Mouse (Mus musculus): Measurements from ENCODE around the gene Twf2. TPM values are rescaled to one million over a fixed set of nuclear protein-coding genes. Genes with fewer than 3 reads are reported as not detected.

Twf2 gene
- total RNA-seq, 2 experiments from 2014 or later = 160 to 189 TPM

- DNase-seq (ENCODE audit: low spot score) = no peak
- intact Hi-C loops (cut with DNase I) = loop anchor here (10.0 kb wide), 1 partner anchor 259 kb away; the partner anchor contains the start of gene Acy1
Observed at GRCm38 (mm10) chr9:106175552-106176200, 27.2 kb upstream of the Twf2 start.

- intact Hi-C loops (cut with DNase I) = loop anchor here (10.0 kb wide), 1 partner anchor 258 kb away; the partner anchor contains the start of gene Acy1
- no peak for DNase-seq (ENCODE audit: low spot score)
Observed at GRCm38 (mm10) chr9:106176769-106177168, 26.1 kb upstream of the Twf2 start.

- intact Hi-C loops (cut with DNase I) = loop anchor here (10.0 kb wide), 1 partner anchor 257 kb away; the partner anchor contains the start of gene Acy1
- DNase-seq (ENCODE audit: low spot score) = no peak
Observed at GRCm38 (mm10) chr9:106177799-106178198, 25.1 kb upstream of the Twf2 start.

GRCm38 (mm10) chr9:106179454-106179853 is 23.5 kb upstream of the Twf2 start:
- DNase-seq (ENCODE audit: low spot score) = no peak
- intact Hi-C loops (cut with DNase I) = loop anchor here (10.0 kb wide), 1 partner anchor 255 kb away; the partner anchor contains the start of gene Acy1

GRCm38 (mm10) chr9:106179964-106180363 is 22.9 kb upstream of the Twf2 start:
- no peak for DNase-seq (ENCODE audit: low spot score)
- intact Hi-C loops (cut with DNase I) = loop anchor here (10.0 kb wide), 1 partner anchor 255 kb away; the partner anchor contains the start of gene Acy1

GRCm38 (mm10) chr9:106182146-106182545 is 20.8 kb upstream of the Twf2 start:
- no peak for DNase-seq (ENCODE audit: low spot score)
- intact Hi-C loops (cut with DNase I) = no loop called here

GRCm38 (mm10) chr9:106183996-106184395 is 18.9 kb upstream of the Twf2 start:
- intact Hi-C loops (cut with DNase I) = no loop called here
- no peak for DNase-seq (ENCODE audit: low spot score)

- no peak for DNase-seq (ENCODE audit: low spot score)
- intact Hi-C loops (cut with DNase I) = no loop called here
Observed at GRCm38 (mm10) chr9:106191355-106191754, 11.6 kb upstream of the Twf2 start.

- no peak for DNase-seq (ENCODE audit: low spot score)
- intact Hi-C loops (cut with DNase I) = no loop called here
Observed at GRCm38 (mm10) chr9:106192024-106192423, 10.9 kb upstream of the Twf2 start.

- intact Hi-C loops (cut with DNase I) = no loop called here
- DNase-seq (ENCODE audit: low spot score) = no peak
Observed at GRCm38 (mm10) chr9:106192998-106193397, 9.9 kb upstream of the Twf2 start.

GRCm38 (mm10) chr9:106193930-106194807 is 8.7 kb upstream of the Twf2 start:
- no peak for DNase-seq (ENCODE audit: low spot score)
- intact Hi-C loops (cut with DNase I) = no loop called here

GRCm38 (mm10) chr9:106195693-106196092 is 7.2 kb upstream of the Twf2 start:
- intact Hi-C loops (cut with DNase I) = no loop called here

GRCm38 (mm10) chr9:106197081-106197713 is 5.7 kb upstream of the Twf2 start:
- no peak for DNase-seq (ENCODE audit: low spot score)
- intact Hi-C loops (cut with DNase I) = no loop called here

More at GRCm38 (mm10) chr9:106195693-106196092, 7.2 kb upstream of the Twf2 start:
- DNase-seq (ENCODE audit: low spot score) = no peak

GRCm38 (mm10) chr9:106197732-106198131 is 5.2 kb upstream of the Twf2 start:
- intact Hi-C loops (cut with DNase I) = loop anchor here (2.0 kb wide), 1 partner anchor 27 kb away; the partner anchor contains the start of gene Wdr82

GRCm38 (mm10) chr9:106198962-106199458 is 3.9 kb upstream of the Twf2 start:
- intact Hi-C loops (cut with DNase I) = loop anchor here (2.0 kb wide), 1 partner anchor 28 kb away; the partner anchor contains the start of gene Wdr82
- peak; percentile 71 for DNase-seq (ENCODE audit: low spot score)

More at GRCm38 (mm10) chr9:106197732-106198131, 5.2 kb upstream of the Twf2 start:
- no peak for DNase-seq (ENCODE audit: low spot score)

GRCm38 (mm10) chr9:106199535-106200272 is 3.2 kb upstream of the Twf2 start, which contains the start of gene Ppm1m:
Ppm1m (minus strand) TSS chr9:106199746.
- intact Hi-C loops (cut with DNase I) = loop anchor here (2.0 kb wide), 1 partner anchor 29 kb away; the partner anchor contains the start of gene Wdr82

GRCm38 (mm10) chr9:106201895-106202294 is 1.0 kb upstream of the Twf2 start:
- no peak for DNase-seq (ENCODE audit: low spot score)
- intact Hi-C loops (cut with DNase I) = no loop called here

More at GRCm38 (mm10) chr9:106199535-106200272, 3.2 kb upstream of the Twf2 start, which contains the start of gene Ppm1m:
- no peak for DNase-seq (ENCODE audit: low spot score)

GRCm38 (mm10) chr9:106203990-106204851 is 1.3 kb downstream of the Twf2 start:
- intact Hi-C loops (cut with DNase I) = loop anchor here (2.0 kb wide), 1 partner anchor 45 kb away; the partner anchor contains the start of gene Glyctk

More at GRCm38 (mm10) chr9:106203990-106204851, 1.3 kb downstream of the Twf2 start:
- DNase-seq (ENCODE audit: low spot score) = no peak

Data from heart, postnatal 25 days (tissue).